Mouse (Mus musculus) gonadal fat pad, adult 2 months (tissue): ENCODE data around the gene Nphp3. TPM values are rescaled to one million over a fixed set of nuclear protein-coding genes. Genes with fewer than 3 reads are reported as not detected.

ENCODE experiments used
- DNase-seq: peaks from one replicate; pipeline ENCODE4 v3.0.0-alpha.2; 2012; ENCODE audit warnings: low read depth
- polyA plus RNA-seq: library from polyadenylated mRNA; depleted of rRNA; stranded (reverse); fragments of >200 nt; gene quantifications from 2 replicates; pipeline ENCODE4 v1.2.3, GENCODE M21; 2012; rRNA removed

The Nphp3 gene
- polyA plus RNA-seq, 1 experiment = 15.3 TPM

- DNase-seq = no peak
Measured at GRCm38 (mm10) chr9:104064571-104064970, 62.2 kb downstream of the Nphp3 start.

GRCm38 (mm10) chr9:104070241-104070640 lies 67.9 kb downstream of the Nphp3 start:
- no peak for DNase-seq

- DNase-seq = no peak
Measured at GRCm38 (mm10) chr9:104070863-104071604, 68.7 kb downstream of the Nphp3 start.

GRCm38 (mm10) chr9:104075808-104076207 lies 73.5 kb downstream of the Nphp3 start:
- no peak for DNase-seq

GRCm38 (mm10) chr9:104078780-104079179 lies 76.4 kb downstream of the Nphp3 start:
- no peak for DNase-seq

- DNase-seq = no peak
Measured at GRCm38 (mm10) chr9:104079379-104079778, 77.0 kb downstream of the Nphp3 start.

GRCm38 (mm10) chr9:104080038-104080437 lies 77.7 kb downstream of the Nphp3 start:
- DNase-seq = no peak

GRCm38 (mm10) chr9:104085730-104086429 lies 83.5 kb downstream of the Nphp3 start:
- DNase-seq = peak; percentile 87

GRCm38 (mm10) chr9:104088555-104088954 lies 86.2 kb downstream of the Nphp3 start:
- no peak for DNase-seq

- no peak for DNase-seq
Measured at GRCm38 (mm10) chr9:104092945-104093344, 90.6 kb downstream of the Nphp3 start.

Other genes with a start within 250 kb of the Nphp3 start
- gene Tmem108, start 240.7 kb upstream of the Nphp3 start, polyA plus RNA-seq = 1.5 and 1.9 TPM in 2 replicates
- gene Gm28305, start 38.1 kb downstream of the Nphp3 start, polyA plus RNA-seq = not detected in 2 replicates
- gene Uba5, start 60.6 kb downstream of the Nphp3 start, polyA plus RNA-seq = 28.9 and 31.6 TPM in 2 replicates
- 47.4 and 64.4 TPM in 2 replicates for gene Acad11, start 60.8 kb downstream of the Nphp3 start, polyA plus RNA-seq
- 21.0 and 24.9 TPM in 2 replicates for gene Ackr4, start 124.4 kb downstream of the Nphp3 start, polyA plus RNA-seq